Mouse (Mus musculus) telencephalon, adult 2 months (tissue): ENCODE measurements around the gene Wdr24.
"Not testable (repeated sequence)": the region's sequence is repeated elsewhere in the genome, so short reads cannot be mapped to it uniquely, and the experiment has no call there.

Experiments used
- DNase-seq: peaks from one replicate; pipeline ENCODE4 v3.0.0-alpha.2; 2011; ENCODE audit warnings: low read depth, low spot score

The Wdr24 gene

DNA sequence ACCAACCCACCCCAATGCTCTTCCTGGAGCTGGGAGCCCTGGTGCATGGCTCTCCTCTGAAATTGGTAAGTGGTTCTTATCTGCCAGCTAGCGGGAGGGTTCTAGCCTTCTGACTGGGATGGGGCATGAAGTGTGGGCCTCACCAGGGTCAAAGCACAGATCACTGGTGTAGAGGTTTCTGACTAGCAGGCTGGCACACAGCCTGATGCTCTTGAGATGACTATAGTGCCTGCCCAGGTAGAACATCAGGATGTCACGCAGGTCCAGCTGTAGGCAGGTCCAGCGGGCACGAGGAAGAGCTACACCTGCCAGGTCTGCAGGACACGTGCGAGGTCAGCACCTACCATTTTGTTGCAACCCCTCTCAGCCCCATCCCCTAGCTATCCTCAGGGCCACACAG, 36.8 kb downstream of the Wdr24 start:
- DNase-seq: no peak

DNA sequence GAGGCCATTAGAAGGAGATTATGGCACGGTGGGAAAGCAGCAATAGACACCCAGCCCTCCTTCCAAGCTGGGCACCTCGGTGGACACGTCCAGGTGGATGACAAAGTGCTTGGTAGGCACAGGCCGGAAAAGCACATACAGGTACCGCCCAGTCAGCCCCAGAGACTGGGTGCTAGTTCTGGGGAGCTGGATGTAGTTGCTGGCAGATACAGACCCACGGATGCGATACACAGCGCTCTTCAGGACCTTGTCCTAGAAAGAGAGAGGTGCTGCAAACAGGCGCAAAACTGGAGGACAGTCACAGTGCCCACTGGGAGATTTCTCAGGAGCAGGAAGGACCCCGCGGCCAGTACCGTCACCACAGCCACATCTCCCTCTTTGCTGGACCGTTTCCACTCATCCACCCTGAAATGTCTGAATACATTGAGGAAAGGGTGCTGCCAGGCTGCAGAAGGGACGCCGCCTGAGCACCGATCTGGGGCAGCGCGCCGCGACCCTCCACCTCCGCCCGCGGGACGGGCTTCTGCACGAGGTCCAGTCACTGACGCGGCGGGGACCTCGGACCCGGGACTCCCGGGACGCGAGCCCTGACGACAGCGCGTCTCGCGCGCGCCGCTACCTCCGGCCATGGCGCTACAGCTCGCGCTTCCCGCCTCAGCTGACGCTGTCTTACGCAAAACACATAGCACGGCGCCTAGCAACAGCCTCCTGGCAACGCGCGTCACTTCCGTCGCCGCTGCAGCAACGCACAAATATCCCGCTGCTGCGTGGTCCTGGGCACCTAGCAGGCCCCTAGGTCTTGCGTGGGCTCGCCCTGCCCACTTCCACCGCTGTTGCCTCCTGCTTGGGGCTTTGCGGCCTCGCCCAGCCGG, 37.6 kb downstream of the Wdr24 start, which contains the start of gene Wdr90:
Wdr90 (minus strand) TSS at position 670 of the 872 bp plus-strand sequence.
- DNase-seq: peak; percentile 96

DNA sequence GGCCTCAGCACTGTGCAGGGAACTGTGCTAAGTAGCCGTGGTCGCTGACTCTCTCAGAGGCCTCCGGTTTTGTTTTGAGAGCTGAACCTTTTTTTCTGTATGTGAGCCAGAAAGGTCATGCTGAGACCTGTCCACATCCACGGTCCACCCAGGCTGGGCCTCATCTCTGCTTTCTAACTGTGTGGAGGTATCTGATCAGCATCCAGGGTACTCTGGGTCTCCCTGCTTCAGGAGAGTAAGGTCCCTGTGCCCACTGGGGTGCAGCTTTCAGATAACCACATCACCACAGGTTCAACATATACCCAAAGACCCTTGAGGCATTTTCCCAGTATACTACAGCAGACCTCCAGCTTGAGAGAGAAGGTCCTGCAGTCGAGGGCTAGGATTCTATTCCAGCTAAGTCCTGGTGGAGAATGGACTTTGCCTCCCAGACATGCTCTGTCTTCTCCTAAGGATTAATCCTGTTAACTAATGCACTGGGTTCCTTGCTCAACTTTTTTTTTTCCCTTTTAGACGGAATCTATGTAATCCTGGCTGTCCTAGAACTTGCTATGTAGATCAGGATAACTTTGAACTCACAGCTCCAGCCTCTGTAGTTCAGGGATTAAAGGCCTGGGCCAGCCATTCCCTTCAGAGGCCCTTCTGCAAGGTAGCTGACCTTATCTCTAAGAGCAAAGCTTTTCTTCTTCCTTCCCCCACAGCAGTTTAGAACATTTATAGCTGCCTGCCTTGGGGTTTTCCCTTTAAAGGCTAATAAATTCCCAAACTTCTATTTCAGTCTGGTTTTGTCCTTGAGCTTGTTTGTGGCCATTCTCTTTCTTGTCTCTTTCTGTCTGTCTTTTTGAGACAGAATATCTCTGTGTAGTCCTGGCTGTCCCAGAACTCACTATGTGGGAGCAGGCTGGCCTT, 38.5 kb downstream of the Wdr24 start:
- no peak for DNase-seq

DNA sequence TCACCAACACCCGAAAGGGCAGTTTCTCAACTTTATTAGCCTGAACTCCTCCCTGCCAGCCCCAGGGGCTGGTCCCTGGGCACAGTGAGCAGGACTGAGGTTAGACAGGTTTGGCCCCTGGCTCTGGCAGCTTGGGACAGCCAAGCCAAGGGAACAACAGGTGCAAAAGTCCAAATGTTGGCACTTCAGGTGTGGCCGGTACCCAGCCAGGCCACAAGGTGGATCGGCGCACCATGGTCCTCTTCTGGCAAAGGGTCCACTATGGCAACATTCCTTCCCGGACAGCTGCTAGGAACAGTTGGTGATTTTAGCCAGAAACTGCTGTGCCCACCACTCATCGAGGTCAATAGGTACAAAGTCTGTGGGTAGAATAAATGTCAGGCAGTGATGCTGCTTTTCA, 40.3 kb downstream of the Wdr24 start:
- no peak for DNase-seq

DNA sequence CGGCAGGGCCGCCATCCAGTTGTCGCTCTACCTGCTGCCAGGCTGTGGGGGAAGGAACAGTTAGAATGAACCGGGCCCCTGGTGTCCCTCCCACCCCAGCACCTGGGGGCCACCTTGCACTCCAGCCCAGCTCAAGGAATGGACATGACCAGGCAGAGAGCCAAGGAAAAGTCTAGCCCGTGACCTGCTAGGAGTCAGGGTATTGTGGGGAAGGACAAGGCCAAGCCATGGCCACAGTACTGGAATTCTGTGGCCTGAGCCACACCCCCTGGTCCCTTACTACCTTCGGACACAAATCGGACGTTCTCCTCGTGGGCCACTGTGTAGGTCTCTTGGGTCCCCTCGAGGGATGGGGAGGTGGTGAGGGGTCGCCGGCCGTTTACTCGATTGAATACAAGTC, 40.9 kb downstream of the Wdr24 start:
- no peak for DNase-seq

DNA sequence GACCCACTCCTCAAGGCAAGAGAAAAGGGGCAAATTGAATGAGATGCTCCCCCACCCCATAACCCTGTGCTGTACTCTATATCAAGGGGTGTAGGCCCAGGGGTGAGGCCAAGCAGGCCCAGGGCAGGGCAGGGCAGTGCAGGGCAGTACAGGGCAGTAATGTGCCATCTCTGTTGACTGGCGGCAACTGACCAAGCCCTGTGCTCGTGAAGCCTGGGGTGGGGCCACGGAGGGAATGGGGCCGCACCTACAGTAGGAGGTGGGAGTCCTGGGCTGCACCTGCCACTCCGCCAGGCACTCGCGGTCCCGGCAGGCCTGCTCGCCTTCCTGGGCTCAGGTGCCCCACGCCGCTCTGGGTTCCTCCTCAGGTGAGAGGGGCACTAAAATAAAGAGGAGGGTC, 41.9 kb downstream of the Wdr24 start:
- no peak for DNase-seq

DNA sequence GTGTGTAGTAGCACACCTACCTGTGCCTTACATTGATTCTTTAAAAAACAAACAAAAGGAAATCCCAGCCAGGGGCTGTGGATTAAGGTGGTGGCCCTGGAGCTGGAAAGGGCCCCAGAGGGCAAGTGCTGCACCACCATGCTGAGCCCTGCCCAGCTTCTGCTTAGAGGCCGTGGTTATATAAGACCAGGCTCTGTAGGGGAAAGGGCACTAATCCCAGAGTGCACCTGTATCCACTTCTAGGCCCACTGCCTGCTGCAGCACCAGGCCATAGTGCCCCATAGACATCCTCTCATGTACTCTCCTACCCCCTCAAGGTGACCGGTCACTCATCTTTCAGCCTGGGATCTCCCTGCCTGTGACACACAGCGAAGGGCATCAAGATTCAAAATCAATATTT, 42.7 kb downstream of the Wdr24 start:
- no peak for DNase-seq

DNA sequence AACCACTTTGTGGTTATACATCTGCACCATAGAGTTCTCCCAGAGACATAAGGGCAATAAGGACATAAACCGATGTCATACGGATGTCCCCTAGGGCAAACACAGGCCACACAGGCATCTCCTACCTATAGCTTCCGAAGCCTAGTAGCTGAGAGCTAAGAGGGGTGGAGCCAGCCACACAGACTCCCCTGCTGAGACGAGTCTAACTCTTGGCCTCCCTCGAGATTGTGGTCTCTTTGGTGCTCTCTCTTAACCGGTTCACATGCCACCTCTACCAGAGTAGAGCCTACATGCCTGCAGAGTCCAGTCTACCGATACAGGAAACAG, 44.0 kb downstream of the Wdr24 start:
- DNase-seq: no peak

DNA sequence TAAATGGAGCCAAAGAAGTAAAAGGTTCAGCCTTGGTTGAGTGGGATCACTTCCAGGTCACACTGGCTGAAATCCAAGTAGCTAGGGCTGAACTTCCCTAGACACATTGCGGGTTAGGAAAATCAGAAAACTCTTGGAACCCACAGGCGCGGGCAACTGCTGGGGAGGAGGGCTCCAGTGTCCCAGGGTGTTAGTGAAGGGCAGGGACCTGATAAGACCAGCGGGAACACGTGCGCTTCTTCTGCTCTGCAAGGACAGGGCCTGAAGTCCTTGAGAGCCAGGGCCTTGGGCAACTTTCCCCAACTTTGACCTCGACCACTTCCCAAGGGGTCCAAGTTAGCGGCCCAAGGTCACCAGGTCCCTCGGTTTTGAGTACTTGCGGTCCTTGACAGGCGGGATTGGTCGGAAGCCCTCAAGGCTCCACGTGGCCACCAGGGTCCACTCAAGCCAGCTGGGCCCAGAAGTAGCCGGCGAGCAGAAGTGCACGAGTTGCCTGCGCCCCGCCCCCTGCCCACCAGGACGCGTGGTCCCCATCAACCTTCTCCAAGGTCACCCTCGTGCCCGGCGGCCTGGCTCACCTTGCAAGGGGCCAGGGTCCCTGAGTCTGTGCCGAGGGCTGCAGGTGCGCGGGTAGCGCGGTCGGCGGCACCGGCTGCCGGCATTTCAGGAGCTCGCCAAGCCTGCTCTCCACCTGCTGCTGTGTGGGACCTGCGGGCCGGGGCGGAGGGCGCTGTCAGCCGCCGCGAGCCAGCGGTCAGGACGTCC, 44.6 kb downstream of the Wdr24 start:
- no peak for DNase-seq

DNA sequence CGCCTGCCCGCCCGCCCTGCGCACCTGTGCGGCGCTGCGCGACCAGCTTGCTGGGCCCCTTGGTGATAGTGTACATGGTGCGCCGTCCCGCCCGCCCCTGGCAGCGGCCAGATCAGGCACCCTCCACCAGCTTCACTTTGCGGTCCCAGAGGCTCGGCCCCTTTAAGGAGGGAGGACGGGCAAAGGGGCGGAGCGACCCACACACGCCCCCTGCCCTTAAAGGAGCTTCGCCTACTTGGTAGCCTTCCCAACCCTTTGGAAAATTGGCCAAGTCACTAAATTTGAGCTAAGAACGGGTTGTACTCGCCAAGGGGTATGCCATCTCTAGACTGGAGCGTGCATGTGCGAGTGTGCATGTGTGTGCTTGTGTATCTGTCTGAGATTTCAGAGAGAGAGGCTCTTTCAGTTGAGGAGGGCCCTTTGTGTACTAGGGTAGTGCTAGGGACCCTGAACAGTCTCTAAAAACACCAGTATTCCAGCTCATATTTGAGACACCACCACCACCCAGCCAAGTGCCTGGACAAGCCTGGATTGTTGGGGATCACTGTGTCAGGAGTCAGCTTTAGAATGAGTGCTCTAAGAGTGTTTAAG, 45.3 kb downstream of the Wdr24 start, which contains the start of gene Mcrip2:
Mcrip2 (minus strand) TSS at position 164 of the 591 bp plus-strand sequence.
- DNase-seq: peak; percentile 64

DNA sequence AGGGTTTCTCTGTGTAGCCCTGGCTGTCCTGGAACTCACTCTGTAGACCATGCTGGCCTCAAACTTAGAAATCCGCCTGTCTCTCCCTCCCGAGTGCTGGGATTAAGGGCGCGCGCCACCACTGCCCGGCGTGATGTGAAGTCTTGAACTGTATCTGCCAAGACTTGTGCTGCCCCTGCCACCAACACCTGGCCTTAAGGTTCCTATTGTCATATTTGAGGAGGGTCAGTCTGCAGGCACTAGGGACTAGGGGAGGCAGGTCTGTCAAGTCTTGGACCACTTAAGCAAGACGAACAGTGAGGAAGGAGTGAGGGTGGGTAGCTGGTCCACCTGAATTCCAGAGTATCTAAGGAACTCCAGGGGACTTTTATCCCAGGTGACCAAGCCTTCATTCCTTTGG, 46.1 kb downstream of the Wdr24 start:
- no peak for DNase-seq

DNA sequence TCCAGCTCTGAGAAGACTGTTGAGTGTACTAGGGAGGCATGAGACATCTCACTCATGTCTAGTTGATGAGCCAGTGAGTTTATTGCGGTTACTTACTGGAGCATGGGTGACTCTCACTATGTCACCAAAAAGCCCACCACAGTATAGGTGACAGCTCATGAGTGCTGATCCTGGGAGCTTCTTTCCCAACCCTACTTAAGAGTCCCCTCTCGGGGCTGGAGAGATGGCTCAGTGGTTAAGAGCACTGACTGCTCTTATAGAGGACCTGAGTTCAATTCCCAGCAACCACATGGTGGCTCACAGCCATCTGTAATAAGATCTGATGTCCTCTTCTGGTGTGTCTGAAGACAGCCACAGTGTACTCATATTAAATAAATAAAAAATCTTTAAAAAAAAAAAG, 46.5 kb downstream of the Wdr24 start:
- DNase-seq: no peak

DNA sequence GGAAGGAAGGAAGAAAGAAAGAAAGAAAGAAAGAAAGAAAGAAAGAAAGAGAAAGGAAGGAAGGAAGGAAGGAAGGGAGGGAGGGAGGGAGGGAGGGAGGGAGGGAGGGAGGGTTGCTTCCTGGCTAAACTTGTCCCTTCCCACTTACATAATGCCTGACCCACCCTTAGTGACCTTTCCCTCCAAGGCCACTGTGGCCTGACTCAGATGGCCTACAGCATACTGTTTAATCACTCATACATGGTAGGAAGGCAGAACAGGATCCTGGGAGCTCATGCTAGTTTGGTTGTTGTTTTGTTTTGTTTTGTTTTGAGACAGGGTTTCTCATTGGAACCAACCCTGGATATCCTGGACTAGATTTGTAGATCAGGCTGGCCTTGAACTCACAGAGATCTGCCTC, 48.1 kb downstream of the Wdr24 start:
- DNase-seq: not testable (repeated sequence)

DNA sequence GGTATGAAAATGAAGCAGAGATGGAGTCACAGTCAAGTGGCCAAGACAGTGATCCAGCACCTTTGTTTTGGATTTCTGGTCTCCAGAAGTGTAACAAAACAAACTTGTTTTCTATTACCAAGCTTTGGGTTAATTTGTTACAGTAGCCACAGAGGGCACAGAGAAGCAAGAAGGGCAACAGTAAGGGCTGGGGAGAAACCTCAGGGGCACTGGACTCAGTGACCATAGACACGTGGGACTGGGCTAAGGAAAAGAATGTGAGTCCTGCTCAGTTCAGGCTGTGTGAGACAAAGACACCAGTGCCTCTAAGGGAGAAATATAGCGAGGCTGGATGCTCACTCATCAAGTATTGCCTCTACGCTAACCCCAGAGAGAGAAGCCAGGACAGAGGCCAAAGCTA, 49.2 kb downstream of the Wdr24 start:
- DNase-seq: no peak

DNA sequence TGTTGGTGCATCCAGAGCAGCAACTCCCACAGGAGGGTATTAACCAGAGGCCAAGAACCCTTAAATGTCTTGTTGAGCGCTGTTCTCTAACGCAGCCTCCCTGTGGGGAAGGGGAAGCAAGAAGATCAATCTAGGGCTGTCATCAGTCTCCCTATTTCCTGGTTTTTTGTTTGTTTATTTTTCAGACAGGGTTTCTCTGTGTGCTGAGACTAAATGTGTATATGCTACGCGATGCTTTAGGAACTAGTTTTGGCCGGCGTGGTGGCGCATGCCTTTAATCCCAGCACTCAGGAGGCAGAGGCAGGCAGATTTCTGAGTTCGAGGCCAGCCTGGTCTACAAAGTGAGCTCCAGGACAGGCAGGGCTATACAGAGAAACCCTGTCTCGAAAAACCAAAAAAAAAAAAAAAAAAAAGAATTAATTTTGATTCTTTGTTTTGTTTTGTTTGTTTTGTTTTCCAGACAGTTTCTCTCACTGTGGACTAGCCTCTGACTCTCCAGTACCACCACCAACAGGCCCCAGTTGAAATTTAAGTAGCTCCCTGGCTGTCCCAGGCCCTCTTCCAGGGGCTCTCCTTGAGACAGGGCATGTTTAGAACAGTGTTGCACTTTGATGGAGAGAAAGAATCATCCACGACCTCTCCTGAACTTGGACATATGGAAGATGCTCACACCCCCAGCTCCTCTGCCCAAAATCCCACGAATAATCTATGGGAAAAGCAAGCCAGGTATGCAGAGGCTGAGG, 50.1 kb downstream of the Wdr24 start:
- DNase-seq: no peak

DNA sequence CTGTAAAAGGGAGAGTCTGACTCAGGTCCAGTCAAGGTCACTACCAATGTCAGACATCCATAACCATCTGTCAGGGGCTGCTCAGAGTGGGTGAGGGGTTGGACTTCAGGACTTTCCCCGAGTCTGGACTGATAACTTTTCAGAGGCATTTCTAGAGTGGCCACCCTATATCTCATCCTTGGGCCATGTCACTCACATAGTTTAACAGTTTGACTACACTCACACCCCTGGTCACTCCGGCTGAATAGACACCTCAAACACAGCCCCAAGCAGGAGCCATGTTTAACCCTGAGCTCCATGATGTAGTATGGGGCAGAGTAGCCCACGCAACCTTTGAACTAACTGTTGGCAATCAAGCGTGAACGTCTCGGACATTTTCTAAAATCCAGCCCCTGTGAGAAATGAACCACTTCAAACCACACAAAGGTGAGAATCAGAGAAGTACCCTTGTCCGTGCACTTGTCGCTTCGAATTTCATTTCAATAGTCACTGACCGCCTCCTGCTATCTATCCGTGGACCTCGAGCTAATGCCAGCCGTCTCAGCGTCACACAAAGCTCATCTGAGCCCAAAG, 50.8 kb downstream of the Wdr24 start:
- DNase-seq: no peak

DNA sequence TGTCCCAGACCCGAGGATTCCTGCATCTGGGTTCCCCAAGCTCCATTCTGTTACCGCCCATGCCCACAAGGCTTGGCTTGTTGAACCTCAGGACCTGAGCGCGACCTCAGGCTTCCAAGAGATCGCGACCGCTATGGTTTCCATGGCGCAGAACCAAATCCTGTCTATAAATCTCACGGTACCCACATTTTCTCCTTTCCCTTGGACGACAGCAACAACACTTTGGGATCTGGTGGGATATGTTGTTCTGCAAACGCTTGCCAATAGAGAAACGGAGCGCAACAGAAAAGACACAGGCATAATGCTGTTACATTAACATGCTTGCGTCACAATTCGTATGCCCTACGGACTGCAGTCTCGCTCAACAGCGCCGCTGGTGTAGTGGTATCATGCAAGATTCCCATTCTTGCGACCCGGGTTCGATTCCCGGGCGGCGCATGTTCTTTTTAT, 51.3 kb downstream of the Wdr24 start, which contains the start of gene Mettl26:
Mettl26 (plus strand) TSS at position 354 of the 450 bp plus-strand sequence.
- DNase-seq: peak; percentile 84

DNA sequence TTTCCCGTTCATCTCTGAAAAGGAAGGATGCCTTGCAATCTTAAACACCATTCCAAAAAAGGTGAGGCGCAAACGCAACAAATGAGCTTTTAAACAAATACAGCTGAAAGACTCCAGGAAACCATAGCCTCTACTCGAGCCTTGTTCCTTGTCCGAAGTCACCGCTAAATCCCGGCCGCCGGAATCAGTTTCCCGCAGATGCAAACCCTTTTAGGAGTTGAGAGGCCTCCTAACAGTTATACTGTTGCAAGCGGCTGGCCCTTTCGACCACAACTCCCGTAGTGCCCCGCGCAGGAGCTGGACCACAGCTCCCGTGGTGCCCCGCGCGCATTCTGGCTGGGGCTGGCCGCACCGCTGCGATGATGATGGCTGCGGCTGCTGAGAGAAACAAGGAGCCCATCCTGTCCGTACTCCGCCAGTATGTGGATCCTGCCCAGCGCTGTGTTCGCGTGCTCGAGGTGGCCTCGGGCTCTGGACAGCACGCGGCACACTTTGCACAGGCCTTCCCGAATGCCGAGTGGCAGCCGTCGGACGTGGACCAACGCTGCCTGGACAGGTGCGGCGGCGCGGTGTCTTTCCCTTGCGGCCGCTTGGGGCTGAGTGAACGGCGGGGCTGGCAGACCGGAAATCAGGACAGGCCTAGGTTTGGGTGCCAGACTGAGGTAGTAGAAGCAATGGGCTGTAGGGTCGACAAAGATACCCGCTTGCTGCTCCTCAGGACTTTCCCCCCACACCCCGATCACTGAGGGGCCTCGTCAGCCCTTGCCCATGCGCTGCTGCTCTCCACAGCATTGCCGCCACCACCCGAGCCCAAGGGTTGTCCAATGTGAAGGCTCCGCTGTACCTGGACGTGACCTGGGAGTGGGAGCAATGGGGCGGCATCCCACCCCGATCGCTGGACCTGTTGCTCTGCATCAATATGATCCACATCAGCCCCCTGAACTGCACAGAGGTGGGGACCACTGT, 52.0 kb downstream of the Wdr24 start:
- DNase-seq: peak; percentile 82

DNA sequence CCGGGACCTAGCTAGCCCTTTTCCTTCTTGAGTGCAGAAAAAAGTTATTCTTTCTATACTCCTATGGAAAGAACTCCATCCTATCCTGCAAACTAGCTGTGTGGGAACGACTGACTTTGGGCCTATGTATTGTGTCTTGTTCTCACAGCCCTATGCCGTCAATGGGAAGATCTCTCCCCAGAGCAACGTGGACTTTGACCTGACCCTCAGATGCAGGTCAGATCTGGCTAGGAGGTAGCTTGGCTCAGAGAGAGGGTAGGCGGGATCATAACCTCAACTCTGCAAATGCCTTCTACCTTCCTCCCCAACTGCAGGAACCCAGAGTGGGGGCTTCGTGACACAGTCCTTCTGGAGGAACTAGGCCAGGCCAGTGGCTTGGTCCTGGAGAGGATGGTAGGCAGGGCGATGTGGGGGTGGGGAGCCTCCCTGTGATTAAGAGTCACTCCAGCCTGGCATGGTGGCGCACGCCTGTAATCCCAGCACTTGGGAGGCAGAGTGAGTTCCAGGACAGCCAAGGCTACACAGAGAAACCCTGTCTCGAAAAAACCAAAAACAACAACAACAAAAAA, 53.0 kb downstream of the Wdr24 start:
- DNase-seq: no peak
